Mouse (Mus musculus) heart, embryonic 10.5 days (tissue): ENCODE measurements around the gene Plxdc2. TPM values are rescaled to one million over a fixed set of nuclear protein-coding genes. Genes with fewer than 3 reads are reported as not detected.

ENCODE experiments used
- DNase-seq: peaks from one replicate; pipeline ENCODE4 v3.0.0-alpha.2; 2017; ENCODE audit warnings: low spot score
- H3K27ac ChIP-seq: fragments of 300-500 bp; sonication (generic); 2 replicates; pipeline ENCODE4 v1.5.1; 2016; ENCODE audit warnings: mild to moderate bottlenecking
- H3K27me3 ChIP-seq: fragments of 300-500 bp; sonication (generic); 2 replicates; pipeline ENCODE4 v1.6.1; 2016; ENCODE audit warnings: mild to moderate bottlenecking; ENCODE audit not compliant: poor library complexity, insufficient read depth, severe bottlenecking
- H3K36me3 ChIP-seq: fragments of 300-500 bp; sonication (generic); 2 replicates; pipeline ENCODE4 v1.6.1; 2016; ENCODE audit warnings: mild to moderate bottlenecking, moderate library complexity
- H3K4me1 ChIP-seq: fragments of 300-500 bp; sonication (generic); 2 replicates; pipeline ENCODE4 v1.6.1; 2016; ENCODE audit warnings: mild to moderate bottlenecking
- H3K4me3 ChIP-seq: fragments of 300-500 bp; sonication (generic); 2 replicates; pipeline ENCODE4 v1.5.1; 2016; ENCODE audit warnings: mild to moderate bottlenecking, moderate library complexity
- H3K9me3 ChIP-seq: fragments of 300-500 bp; sonication (generic); 2 replicates; pipeline ENCODE4 v1.6.1; 2016; ENCODE audit warnings: mild to moderate bottlenecking, moderate library complexity
- WGBS: fragments of 180-500 bp; shearing (Covaris S2); methylation state at CpG from one replicate; pipeline ENCODE4 v1.1.7; 2016; 5-methylcytosine and 5-hydroxymethylcytosine counted together
- polyA plus RNA-seq: library from polyadenylated mRNA; unstranded; fragments of >200 nt; fragmentation: Nextera tagmentation; extraction: Ambion mirVana; gene quantifications from 2 replicates; pipeline ENCODE4 v1.2.1, GENCODE M21; 2016

Gene Plxdc2
- polyA plus RNA-seq, 1 experiment from 2014 or later: 20.4 TPM

GRCm38 (mm10) chr2:16532244-16532643, 176.1 kb downstream of the Plxdc2 start:
- H3K4me3 ChIP-seq: no peak overlapping the region
- WGBS: 69% methylated on average over 1 of the region's 1 CpGs
- H3K27me3 ChIP-seq: no peaks in the 10 kb centered on the region
- DNase-seq: no peak
- no peaks in the 10 kb centered on the region for H3K9me3 ChIP-seq
- H3K27ac ChIP-seq: no peak overlapping the region
- no peaks in the 10 kb centered on the region for H3K4me1 ChIP-seq
- no peaks in the 10 kb centered on the region for H3K36me3 ChIP-seq

- WGBS: 62% methylated on average over 2 of the region's 2 CpGs
- H3K4me3 ChIP-seq: no peak overlapping the region
- no peak overlapping the region for H3K27ac ChIP-seq
These were observed 178.5 kb downstream of the Plxdc2 start for GRCm38 (mm10) chr2:16534566-16534965.

GRCm38 (mm10) chr2:16541226-16541625, 185.1 kb downstream of the Plxdc2 start:
- H3K4me3 ChIP-seq: no peak overlapping the region
- H3K9me3 ChIP-seq: no peaks in the 10 kb centered on the region
- WGBS: 25% methylated on average over 3 of the region's 3 CpGs
- no peaks in the 10 kb centered on the region for H3K27me3 ChIP-seq
- no peaks in the 10 kb centered on the region for H3K4me1 ChIP-seq
- DNase-seq: no peak
- H3K36me3 ChIP-seq: no peaks in the 10 kb centered on the region
- H3K27ac ChIP-seq: no peak overlapping the region

More at GRCm38 (mm10) chr2:16534566-16534965, 178.5 kb downstream of the Plxdc2 start:
- H3K36me3 ChIP-seq: no peaks in the 10 kb centered on the region
- no peaks in the 10 kb centered on the region for H3K27me3 ChIP-seq
- no peaks in the 10 kb centered on the region for H3K4me1 ChIP-seq
- no peaks in the 10 kb centered on the region for H3K9me3 ChIP-seq
- DNase-seq: no peak

GRCm38 (mm10) chr2:16545207-16545606, 189.1 kb downstream of the Plxdc2 start:
- Histone ChIP-seq H3K4me1 (no peaks in the 10 kb centered on the region), H3K9me3 (no peaks in the 10 kb centered on the region), H3K27ac (no peak overlapping the region), H3K4me3 (no peak overlapping the region), H3K36me3 (no peaks in the 10 kb centered on the region), H3K27me3 (no peaks in the 10 kb centered on the region)
- WGBS: 88% methylated on average over 3 of the region's 3 CpGs
- no peak for DNase-seq

GRCm38 (mm10) chr2:16559287-16559686, 203.2 kb downstream of the Plxdc2 start:
- 61% methylated on average over 4 of the region's 4 CpGs for WGBS
- no peak for DNase-seq
- H3K4me3 ChIP-seq: no peak overlapping the region
- no peaks in the 10 kb centered on the region for H3K4me1 ChIP-seq
- H3K27me3 ChIP-seq: no peaks in the 10 kb centered on the region
- H3K9me3 ChIP-seq: no peaks in the 10 kb centered on the region
- no peak overlapping the region for H3K27ac ChIP-seq
- H3K36me3 ChIP-seq: no peaks in the 10 kb centered on the region

GRCm38 (mm10) chr2:16568263-16568662, 212.2 kb downstream of the Plxdc2 start:
- H3K4me3 ChIP-seq: no peak overlapping the region
- no peaks in the 10 kb centered on the region for H3K36me3 ChIP-seq
- 82% methylated on average over 2 of the region's 2 CpGs for WGBS
- no peaks in the 10 kb centered on the region for H3K27me3 ChIP-seq
- H3K27ac ChIP-seq: no peak overlapping the region
- DNase-seq: no peak
- no peaks in the 10 kb centered on the region for H3K9me3 ChIP-seq
- no peaks in the 10 kb centered on the region for H3K4me1 ChIP-seq

GRCm38 (mm10) chr2:16571169-16571751, 215.2 kb downstream of the Plxdc2 start:
- Histone ChIP-seq H3K4me1 (no peaks in the 10 kb centered on the region), H3K36me3 (no peaks in the 10 kb centered on the region), H3K27ac (no peak overlapping the region), H3K4me3 (no peak overlapping the region), H3K27me3 (no peaks in the 10 kb centered on the region), H3K9me3 (no peaks in the 10 kb centered on the region)
- no peak for DNase-seq
- WGBS: 74% methylated on average over 13 of the region's 13 CpGs

GRCm38 (mm10) chr2:16576566-16576965, 220.5 kb downstream of the Plxdc2 start:
- Histone ChIP-seq H3K9me3 (no peaks in the 10 kb centered on the region), H3K4me1 (no peaks in the 10 kb centered on the region), H3K4me3 (no peak overlapping the region), H3K36me3 (no peaks in the 10 kb centered on the region), H3K27ac (no peak overlapping the region), H3K27me3 (no peaks in the 10 kb centered on the region)
- DNase-seq: no peak

GRCm38 (mm10) chr2:16578153-16578552, 222.0 kb downstream of the Plxdc2 start:
- no peaks in the 10 kb centered on the region for H3K27me3 ChIP-seq
- no peaks in the 10 kb centered on the region for H3K9me3 ChIP-seq
- H3K4me3 ChIP-seq: no peak overlapping the region
- H3K36me3 ChIP-seq: no peaks in the 10 kb centered on the region
- DNase-seq: no peak
- H3K27ac ChIP-seq: no peak overlapping the region
- WGBS: 76% methylated on average over 1 of the region's 1 CpGs
- no peaks in the 10 kb centered on the region for H3K4me1 ChIP-seq

GRCm38 (mm10) chr2:16588546-16588945, 232.4 kb downstream of the Plxdc2 start:
- no peak overlapping the region for H3K27ac ChIP-seq
- no peak for DNase-seq
- no peaks in the 10 kb centered on the region for H3K4me1 ChIP-seq
- no peaks in the 10 kb centered on the region for H3K9me3 ChIP-seq
- H3K27me3 ChIP-seq: no peaks in the 10 kb centered on the region
- no peaks in the 10 kb centered on the region for H3K36me3 ChIP-seq
- H3K4me3 ChIP-seq: no peak overlapping the region

GRCm38 (mm10) chr2:16595451-16595850, 239.3 kb downstream of the Plxdc2 start:
- Histone ChIP-seq H3K27ac (no peak overlapping the region), H3K27me3 (no peaks in the 10 kb centered on the region), H3K9me3 (no peaks in the 10 kb centered on the region), H3K4me3 (no peak overlapping the region), H3K4me1 (no peaks in the 10 kb centered on the region), H3K36me3 (no peaks in the 10 kb centered on the region)
- no peak for DNase-seq
- 74% methylated on average over 1 of the region's 1 CpGs for WGBS

- Histone ChIP-seq H3K27me3 (no peaks in the 10 kb centered on the region), H3K36me3 (no peaks in the 10 kb centered on the region), H3K9me3 (no peaks in the 10 kb centered on the region), H3K4me3 (no peak overlapping the region), H3K27ac (no peak overlapping the region), H3K4me1 (no peaks in the 10 kb centered on the region)
- WGBS: 52% methylated on average over 3 of the region's 3 CpGs
- DNase-seq: no peak
These were observed 242.1 kb downstream of the Plxdc2 start for GRCm38 (mm10) chr2:16598231-16598630.

GRCm38 (mm10) chr2:16604291-16604690, 248.2 kb downstream of the Plxdc2 start:
- H3K27me3 ChIP-seq: no peaks in the 10 kb centered on the region
- peaks cover 10% of the 10 kb centered on the region; the same call in 1 of the 2 replicates for H3K4me1 ChIP-seq
- no peak overlapping the region for H3K27ac ChIP-seq
- no peaks in the 10 kb centered on the region for H3K36me3 ChIP-seq
- no peak overlapping the region for H3K4me3 ChIP-seq
- 83% methylated on average over 3 of the region's 3 CpGs for WGBS
- no peak for DNase-seq
- H3K9me3 ChIP-seq: no peaks in the 10 kb centered on the region
